Mouse (Mus musculus): ENCODE measurements around the gene Chst8.

Gene Chst8

DNA sequence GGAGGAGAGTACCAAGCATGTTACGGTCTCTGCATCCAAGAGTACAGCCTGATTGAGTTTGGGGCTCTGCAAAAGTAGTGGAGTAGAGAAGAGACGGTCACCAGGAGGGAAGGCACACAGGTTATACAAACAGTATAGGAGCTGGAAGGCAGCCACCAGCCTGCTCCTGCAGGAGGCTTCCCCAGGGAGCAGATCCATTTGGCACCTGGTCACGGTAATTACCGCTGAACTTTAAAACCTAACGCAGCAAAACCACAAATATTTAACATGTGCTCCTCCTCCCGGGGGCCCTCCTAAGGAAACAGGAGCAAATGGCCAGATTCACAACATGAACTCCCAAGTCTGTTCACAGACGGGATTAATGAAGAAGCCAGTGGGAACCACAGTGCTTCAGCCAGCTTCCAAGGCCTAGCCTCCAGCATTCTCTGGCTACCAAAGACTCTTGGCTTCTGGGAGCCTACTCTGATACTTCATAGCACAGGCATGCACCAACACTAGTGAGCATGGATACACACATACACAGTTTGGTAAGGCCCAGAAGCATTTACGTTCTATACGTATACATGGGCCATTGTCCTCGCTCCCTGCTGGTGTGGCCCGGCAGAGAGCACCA, 97.6 kb downstream of the Chst8 start:
- DNase-seq (ENCODE audit: low read depth, low spot score) = no peak

DNA sequence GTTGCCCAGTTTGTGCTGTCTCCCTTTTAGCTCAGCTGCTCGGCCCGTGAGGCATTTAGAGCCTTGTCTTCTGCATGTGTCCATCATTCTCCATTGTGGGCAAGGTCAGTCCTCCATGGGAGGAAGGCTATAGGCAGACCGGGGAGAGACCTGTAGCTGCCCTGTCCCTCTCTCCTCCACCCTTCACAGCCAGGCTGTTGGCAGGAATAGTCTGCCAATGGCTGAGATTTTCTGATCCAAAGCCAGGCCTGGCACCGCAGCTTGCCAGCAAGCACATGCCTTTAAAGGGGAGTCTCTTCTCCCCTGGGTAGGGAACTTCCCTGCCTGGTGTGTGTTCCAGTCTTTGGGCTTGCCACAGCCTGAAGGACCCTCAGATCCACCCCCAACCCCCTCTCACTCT, 103.4 kb downstream of the Chst8 start:
- DNase-seq (ENCODE audit: low read depth, low spot score) = no peak

DNA sequence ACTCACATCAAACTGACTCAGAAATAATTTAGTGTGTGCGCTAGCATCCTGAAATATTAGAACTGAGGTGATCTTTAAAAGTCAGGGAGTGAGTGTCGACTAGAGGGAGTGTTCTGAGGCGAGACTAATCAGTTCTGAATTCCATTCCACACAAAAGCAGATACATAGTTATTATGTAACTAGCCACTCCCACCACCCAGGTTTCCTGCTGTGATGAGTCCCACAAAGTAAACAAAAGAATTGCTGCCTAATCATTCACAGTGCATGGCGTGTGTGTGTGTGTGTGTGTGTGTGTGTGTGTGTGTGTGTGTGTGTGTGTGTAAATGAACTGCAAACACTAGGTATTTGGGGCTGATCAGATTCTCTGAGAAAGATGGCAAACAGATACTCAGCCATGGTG, 108.1 kb downstream of the Chst8 start:
- no peak for DNase-seq (ENCODE audit: low read depth, low spot score)

DNA sequence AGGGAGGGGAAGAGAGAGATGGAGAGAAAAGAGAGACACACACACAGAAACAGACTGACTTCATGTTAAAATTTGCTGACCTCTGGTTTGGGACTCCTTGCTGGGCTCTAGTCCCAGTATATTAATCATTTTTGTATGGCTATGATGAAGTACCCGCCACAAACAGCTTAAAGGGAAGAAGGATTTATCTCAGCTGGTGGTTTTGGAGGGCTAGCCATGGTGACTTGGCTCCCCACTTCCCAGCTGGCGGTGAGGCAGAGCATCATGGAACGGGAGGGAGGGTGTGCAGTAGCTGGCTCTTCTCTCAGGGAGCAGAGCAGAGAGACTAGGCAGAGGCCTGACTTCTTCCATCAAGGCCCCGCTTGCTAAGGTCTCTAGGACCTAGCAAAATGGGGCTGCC, 109.1 kb downstream of the Chst8 start:
- no peak for DNase-seq (ENCODE audit: low read depth, low spot score)

DNA sequence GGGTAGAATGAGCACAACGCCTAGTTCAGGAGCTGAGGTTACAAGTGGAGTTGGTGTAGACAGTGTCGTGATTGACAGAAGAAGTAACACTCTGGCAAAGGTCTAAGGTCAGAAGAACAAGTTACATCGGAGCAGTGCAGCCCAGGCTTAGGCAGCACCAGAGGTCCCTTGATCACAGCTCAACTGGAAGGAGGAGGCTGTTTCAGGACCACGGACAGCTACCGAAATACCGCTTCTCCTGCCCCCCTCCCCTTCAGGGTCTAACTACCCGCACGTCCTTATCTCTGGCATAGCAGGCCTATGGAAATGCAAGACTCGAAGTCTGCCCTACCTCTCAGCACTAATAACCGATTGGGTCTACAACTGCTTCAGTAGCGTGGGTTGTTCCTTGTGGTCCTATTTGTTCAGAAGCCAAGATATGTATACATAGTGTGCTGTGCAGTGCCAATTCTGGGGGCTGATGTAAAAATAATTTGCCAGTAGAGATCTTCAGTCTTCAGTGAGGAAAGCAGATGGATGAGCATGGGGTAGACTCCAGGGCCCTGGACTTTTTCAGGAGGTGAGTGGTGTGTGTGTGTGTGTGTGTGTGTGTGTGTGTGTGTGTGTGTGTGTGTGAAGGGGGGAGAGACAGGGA, 109.7 kb downstream of the Chst8 start:
- DNase-seq (ENCODE audit: low read depth, low spot score) = no peak

DNA sequence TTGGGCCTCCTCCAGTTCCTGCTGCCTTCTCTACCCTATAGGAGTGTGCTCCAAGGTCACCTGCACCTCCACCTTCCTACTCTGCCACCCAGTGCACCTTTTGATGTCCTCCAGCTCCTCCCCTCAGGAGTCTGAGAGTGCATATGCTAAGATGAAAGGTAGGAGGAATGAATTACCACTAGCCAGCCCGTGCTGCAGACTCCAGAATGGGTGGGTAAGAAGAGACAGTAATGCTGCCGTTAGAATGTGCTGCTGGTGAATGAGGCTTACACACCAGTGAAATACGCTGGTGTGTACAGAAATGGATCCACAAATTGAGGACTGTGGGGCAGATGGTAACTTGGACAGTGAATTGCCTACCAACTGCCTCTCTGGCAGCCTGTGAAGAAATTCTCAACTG, 112.6 kb downstream of the Chst8 start:
- DNase-seq (ENCODE audit: low read depth, low spot score) = no peak

DNA sequence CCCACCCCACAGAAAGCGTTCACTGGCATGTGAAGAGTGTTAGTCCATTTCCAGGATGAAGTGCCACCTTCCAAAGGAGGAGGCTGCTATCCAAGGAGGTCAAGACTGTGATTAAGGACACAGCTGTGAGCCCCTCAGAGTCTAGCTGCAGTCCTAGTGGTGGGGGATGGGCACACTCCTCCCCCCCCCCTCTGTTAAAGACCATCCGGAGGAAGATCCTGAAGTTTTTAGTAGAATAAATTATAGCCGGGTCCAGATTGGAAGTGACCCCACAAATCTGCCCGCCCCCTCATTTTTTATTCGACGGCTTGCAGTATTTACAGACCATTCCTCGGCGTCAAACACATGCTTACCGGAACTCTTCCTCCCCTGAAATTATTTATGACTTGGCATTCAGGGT, 114.3 kb downstream of the Chst8 start:
- no peak for DNase-seq (ENCODE audit: low read depth, low spot score)

DNA sequence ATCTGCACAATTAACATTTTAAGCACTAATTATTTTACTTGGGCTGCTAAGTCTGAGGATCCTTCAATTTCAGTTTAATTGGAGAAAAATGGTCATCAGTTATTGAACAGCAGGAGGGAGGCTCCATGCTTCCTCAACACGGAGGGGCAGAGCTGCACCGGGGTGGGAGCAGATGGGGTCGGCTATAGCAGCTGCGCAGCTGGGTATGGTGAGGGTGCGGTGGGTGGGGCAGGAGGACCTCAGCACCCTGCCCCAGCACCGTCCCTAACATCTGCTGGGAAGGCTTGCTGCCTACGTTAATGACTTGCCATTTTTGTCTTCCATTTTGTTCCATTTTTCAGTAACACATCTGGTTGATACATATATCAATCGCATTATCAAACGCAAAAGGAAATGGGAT, 116.4 kb downstream of the Chst8 start:
- no peak for DNase-seq (ENCODE audit: low read depth, low spot score)

DNA sequence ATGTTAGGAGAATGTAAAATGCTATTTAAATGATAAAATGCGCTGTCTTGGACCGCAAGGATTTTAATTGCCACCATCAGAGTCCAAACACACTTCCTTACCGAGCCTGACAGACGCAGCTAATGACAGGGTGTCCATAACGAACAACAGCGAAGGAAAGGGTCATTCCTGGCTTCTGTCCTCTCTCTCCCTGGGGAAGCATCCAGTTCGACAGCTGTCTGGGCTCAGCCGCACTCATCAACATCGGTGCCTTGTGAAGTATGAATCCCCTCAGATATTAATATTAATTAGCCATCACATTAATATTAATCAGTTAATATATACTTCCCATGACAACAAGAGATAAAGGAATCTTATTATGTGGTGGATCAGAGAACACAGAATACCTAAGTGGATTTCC, 117.6 kb downstream of the Chst8 start:
- DNase-seq (ENCODE audit: low read depth, low spot score) = no peak

DNA sequence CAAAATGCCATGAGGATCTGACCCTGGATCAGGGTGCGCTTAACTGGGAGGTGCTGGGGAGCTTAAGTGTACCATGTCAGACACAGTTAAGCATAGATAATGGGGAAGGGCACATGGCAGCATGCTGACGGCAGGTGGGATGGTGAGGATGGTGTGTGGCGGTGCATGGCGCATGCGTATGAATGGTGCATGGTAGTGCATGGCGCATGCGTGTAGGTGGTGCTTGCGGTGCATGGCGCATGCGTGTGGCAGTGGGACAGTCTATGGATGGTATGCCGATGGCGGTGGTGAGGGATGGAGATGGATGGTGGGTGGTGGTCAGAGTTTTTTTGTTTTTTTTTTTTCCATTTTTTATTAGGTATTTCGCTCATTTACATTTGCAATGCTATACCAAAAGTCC, 118.6 kb downstream of the Chst8 start:
- DNase-seq (ENCODE audit: low read depth, low spot score) = no peak

DNA sequence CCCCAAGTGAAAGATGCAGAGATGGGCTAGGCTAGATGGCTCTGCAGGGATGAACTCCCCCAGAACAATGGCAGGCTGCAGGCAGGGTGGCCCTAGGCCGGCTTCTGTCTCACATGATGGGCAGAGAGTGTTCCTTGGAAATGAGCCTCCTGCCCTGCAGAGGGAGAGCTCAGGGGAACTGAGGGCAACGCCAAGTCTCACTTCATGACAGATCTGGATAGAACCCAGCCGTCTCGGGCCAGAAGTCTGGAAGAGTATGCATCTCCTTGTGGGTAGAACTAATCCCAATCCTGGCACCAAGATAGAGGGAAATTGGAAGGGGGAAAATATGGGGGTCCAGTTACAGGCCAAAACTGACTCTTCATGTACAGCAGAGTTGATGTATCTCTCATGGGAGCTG, 119.4 kb downstream of the Chst8 start:
- no peak for DNase-seq (ENCODE audit: low read depth, low spot score)

DNA sequence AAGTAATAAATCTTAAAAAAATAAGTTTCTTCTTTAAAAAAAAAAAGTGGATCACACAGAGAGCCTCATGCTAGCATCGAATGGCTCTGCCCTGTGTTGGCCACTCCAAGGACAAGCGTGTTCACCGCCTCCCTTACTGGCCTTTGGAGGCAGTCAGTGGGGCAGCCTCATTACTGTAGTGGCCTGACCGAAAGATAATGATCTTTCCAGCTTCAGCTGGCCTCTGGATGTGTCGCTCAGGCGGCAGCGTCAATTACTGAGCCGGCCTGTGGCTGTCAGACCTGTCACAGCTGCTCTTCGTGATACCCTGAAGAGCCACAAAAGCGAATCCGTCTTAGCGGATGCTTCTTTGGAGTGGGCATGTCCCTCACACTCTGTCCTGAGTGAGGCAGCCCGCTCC, 122.4 kb downstream of the Chst8 start:
- DNase-seq (ENCODE audit: low read depth, low spot score) = no peak

DNA sequence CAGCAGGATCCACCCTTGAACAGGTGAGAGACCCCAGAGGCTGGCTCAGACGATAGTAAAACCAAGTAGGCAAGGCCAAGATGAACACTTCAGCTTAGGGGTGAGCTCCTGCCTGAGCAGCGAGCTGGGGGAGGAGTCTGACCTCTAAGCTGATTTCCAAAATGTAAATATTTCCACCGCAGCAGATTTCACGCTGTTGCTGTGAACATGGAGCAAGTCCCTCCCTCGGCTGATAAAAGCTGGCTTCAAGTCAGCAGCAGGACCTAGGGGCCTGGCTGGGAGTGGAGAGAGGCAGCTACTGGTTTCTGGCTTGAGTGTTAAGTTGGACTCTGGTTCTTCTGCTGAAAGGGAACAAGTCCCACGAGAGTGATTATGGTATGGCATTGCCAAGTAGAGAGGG, 123.5 kb downstream of the Chst8 start:
- DNase-seq (ENCODE audit: low read depth, low spot score) = no peak

DNA sequence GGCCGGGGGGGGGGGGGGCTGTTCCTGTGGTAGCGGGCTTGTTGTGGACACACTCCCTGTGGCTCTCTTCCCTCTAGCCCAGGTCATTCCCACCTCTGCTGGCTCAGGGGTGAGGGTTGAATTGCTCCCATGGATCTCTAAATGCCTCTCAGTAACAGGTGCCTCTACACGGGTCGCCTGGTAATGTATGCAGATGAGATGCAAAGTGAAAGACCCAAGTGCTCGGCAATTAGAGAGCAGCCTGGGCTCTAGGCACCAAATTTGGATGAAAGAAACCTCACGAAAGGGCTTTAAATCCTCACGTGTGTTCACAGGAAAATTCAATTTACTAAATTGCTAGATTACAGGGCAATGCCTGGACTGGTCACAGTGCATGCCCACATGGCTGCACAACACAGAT, 126.7 kb downstream of the Chst8 start:
- no peak for DNase-seq (ENCODE audit: low read depth, low spot score)

DNA sequence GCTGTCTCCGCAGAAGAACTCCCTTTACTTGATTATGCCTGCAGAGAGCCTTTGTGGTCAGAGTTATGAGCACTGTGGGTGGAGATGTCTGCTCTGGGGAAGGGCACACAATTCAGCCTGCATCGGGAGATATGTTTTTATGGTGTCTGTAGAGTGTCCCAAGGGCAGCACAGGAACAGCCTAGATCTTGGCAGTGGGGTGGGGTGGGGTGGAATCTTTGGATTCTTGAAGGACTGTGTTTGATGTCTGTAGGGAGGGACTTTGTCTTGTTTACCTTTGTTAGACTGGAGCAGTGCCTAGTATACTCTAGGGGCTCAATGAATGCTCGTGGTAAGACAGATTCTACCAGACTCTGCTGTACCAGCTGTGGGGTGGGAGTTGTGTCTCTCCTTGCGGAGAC, 127.3 kb downstream of the Chst8 start:
- no peak for DNase-seq (ENCODE audit: low read depth, low spot score)

DNA sequence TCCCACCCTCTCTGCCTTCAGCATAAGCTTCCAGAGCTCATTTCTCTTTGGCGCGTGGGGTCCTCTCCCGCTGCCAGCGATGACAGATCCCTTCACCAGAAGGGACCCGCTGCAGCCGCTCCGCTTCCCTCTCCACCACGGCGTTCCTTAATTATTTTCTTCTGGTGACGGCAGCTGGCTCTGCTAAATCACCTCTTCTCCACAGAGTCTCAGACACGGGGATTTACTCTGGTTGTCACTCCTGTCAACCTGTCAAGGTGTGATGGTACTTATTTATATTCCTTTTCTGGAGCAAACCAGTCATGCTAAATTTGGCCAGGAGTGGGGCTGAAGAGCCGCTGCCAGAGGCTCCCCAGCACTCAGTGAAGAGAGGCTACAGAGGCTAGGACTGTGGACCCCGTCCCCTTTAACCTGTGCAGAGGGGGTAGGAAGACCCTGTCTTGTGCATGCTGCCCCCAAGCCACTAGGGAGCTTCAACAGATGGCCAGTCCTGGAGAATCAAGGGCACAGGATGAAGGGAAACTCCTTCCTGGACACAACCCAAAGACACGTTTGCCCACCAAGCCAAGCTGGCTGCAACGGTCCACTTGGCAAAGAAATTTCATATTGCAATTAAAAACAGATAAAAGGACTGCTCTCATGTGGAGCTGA, 131.6 kb downstream of the Chst8 start:
- no peak for DNase-seq (ENCODE audit: low read depth, low spot score)

DNA sequence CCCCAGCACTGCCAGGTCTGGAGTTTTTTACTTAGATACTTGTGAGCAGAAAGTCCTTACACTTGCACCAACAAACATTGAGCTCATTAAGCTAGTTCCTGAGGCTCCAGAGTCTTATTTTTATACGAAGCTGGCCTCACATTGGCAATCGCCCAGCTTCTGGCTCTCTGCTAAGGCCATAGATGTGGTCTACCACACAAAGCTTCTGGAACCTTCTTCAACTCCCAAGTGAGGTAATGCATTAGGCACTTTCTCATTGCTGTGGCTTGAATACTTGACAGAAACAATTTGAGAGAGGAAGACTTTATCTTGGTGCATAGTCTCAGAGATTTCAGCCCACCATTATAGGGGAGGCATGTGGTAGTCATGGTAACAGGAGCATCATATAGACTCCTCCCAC, 132.6 kb downstream of the Chst8 start:
- DNase-seq (ENCODE audit: low read depth, low spot score) = no peak

DNA sequence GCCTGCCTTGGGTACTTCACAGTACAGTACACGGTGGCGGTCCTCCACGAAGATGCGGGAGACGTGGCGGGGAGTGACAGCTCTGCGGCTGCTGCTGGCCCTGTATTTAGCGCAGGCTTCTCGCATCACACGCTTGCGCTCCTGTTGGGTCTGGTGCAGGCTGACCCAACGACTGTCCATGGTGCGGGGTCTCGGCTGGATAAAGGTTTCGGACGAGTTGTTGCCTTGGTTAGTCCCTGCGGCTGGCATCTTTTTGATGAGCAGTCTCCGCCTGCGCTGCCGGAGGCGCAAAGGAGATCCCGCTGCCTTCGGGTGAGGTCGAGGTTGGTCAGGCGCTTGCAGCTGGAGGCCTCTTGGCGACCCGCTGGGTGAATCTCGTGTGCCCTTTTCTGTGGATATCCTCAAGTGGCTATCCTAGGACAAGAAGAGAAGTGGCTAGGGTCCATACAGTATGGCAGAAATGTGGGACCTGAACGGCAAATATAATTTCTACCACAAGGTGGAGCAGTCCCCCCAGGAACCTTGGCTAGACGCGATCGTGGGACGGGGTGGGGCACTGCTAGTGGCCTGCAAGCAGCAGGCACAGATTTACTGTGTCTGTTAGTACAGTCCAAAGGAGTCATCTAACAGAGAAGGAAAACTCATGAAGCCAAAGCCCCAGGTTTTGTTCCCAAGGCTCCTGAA, 136.5 kb downstream of the Chst8 start:
- DNase-seq (ENCODE audit: low read depth, low spot score) = peak; percentile 56

DNA sequence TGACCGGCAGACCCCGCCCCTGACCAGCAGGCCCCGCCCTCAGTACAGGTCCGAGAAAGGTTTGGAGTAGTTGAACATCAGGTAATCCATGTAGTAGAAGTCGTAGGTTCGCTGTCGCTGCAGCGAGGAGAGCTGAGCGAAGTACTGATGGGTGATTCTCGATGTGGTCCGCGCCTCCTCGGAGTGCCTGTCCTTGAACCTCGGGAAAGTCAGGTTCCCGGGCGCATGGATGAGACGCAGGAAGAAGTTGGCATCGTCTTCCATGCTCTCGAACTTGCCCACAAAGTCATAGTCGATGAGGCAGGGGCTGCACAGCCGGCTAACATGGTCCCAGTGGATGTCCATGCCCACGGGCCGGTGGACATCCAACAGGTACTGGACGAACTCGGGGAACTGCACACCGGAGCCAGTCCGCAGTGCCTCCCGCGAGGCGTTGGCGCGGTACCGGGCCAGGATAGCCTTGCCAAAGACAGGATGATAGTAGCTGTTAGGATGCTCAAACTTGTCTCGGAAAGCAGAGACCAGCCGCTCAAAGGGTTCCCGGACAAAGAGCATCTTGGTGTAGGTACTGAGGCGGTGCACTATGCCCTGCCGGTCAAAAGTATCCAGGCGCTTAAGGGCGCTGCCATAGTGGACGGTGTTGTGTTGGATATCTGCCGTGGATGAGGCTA, 137.3 kb downstream of the Chst8 start:
- no peak for DNase-seq (ENCODE audit: low read depth, low spot score)

DNA sequence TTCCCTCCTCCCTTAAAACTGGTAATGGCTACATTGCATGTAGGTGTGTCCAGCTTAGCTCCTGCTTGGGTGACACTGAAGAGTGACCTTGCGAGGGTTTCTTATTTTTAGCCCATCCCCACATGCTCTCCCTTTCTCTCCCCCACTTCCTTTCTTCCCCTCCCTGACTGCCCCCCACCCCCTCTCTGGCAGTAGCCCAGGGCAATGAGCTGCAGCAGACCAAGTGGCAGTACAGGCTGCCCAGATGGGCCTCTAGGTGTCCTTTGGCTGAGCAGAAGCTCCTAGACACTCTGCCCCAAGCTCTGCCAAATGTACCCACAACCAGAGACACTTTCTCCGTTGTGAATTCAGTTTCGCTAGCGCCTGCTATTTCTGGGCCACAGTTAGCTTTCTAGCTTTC, 139.6 kb downstream of the Chst8 start:
- DNase-seq (ENCODE audit: low read depth, low spot score) = no peak

DNA sequence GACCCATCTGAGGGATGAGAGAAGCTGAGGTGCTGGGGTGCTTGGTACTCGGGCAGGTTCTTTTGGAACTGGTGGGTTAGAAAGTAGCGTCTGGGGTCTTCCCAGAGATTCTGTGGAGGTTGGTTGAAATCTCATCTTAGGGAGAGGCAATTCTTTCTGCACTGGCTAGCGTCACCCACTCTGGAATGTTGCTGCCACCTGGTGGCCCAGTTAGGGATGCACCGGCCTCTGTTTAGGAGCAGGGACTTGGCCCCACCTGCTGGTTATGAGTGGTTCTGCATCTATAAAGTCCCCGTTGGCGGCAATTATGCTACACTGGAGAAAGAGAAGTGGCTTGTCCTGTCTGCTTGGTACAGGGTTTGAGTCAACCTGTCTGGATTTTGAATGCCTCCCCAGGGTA, 140.6 kb downstream of the Chst8 start:
- peak; percentile 63 for DNase-seq (ENCODE audit: low read depth, low spot score)

DNA sequence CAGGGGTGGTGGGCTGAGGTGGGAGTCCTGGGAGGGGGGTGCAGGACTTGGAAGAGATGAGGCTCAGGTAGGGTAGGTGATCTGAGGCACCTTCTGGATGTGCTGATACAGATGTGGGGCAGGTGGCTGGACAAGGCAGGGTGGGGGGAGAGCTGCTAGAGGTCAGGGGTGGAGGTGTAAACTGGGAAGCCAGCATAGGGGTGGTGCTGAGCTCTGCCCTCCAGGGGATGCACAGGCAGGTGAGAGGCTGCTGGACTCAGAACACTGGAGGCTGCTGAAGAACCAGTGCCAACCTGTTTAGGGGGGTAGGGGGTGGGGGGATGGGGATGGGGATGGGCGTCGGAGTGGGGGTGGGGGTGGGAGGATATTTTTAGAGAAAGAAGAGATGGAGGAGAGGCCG, 141.7 kb downstream of the Chst8 start:
- no peak for DNase-seq (ENCODE audit: low read depth, low spot score)

Measured in WW6 (cell line).